Mouse (Mus musculus) hindbrain, embryonic 13.5 days (tissue): ENCODE measurements around the gene Tmem100. TPM values are rescaled to one million over a fixed set of nuclear protein-coding genes. Genes with fewer than 3 reads are reported as not detected.

Experiments
- ATAC-seq: fragments of 200-750 bp; cut with Nextera tagmentation; 2 replicates; pipeline ENCODE4 v1.8.0; 2017; ENCODE audit warnings: moderate TSS enrichment; ENCODE audit not compliant: low FRiP score
- H3K27ac ChIP-seq: fragments of 300-500 bp; sonication (generic); 2 replicates; pipeline ENCODE4 v1.5.1; 2015; ENCODE audit warnings: inconsistent platforms, mild to moderate bottlenecking, moderate library complexity
- H3K27me3 ChIP-seq: fragments of 300-500 bp; sonication (generic); 2 replicates; pipeline ENCODE4 v1.6.1; 2015; ENCODE audit warnings: mild to moderate bottlenecking, inconsistent platforms
- H3K36me3 ChIP-seq: fragments of 300-500 bp; sonication (generic); 2 replicates; pipeline ENCODE4 v1.6.1; 2015; ENCODE audit warnings: mild to moderate bottlenecking, inconsistent platforms
- H3K4me1 ChIP-seq: fragments of 300-500 bp; sonication (generic); replicated peaks from 2 replicates; pipeline ENCODE4 v1.6.1; 2015; ENCODE audit warnings: inconsistent platforms
- H3K4me2 ChIP-seq: fragments of 300-500 bp; sonication (generic); 2 replicates; pipeline ENCODE4 v1.6.1; 2015; ENCODE audit warnings: inconsistent platforms, mild to moderate bottlenecking, moderate library complexity
- H3K4me3 ChIP-seq: fragments of 300-500 bp; sonication (generic); 2 replicates; pipeline ENCODE4 v1.5.1; 2015; ENCODE audit warnings: mild to moderate bottlenecking, inconsistent platforms
- H3K9ac ChIP-seq: fragments of 300-500 bp; sonication (generic); 2 replicates; pipeline ENCODE4 v1.6.1; 2015; ENCODE audit warnings: mild to moderate bottlenecking, inconsistent platforms
- H3K9me3 ChIP-seq: fragments of 300-500 bp; sonication (generic); 2 replicates; pipeline ENCODE4 v1.6.1; 2016; ENCODE audit warnings: inconsistent platforms
- WGBS: fragments of 180-500 bp; shearing (Covaris S2); methylation state at CpG from one replicate; pipeline ENCODE4 v1.1.7; 2015; 5-methylcytosine and 5-hydroxymethylcytosine counted together
- polyA plus RNA-seq: library from polyadenylated mRNA; unstranded; fragments of >200 nt; fragmentation: Nextera tagmentation; extraction: Ambion mirVana; gene quantifications from 2 replicates; pipeline ENCODE4 v1.2.1, GENCODE M21; 2015

Gene Tmem100
- polyA plus RNA-seq, 1 experiment from 2014 or later, result 13.8 TPM

DNA sequence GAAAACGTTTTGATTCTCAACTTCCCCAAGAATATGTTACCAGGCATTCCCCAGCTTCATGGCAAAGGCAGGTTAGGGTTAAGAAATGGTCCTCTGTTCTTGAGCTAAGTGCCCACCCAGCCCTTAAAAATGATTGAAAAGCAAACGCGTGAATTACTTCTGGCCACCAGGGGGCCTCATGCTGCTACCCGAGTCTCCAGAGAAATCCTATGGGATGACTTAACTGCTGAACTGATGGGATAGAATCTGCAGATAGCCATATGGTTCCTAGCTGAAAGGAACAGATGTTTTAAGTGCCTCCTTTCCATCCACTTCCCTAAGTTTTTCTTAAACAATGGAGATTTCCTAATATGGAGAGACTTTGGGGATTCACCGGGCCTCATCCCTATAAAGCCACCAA is 7.9 kb downstream of the Tmem100 start:
- Histone ChIP-seq H3K36me3 (peaks cover 5% of the 10 kb centered on the region; the same call in 1 of the 2 replicates), H3K27ac (no peak overlapping the region), H3K4me3 (no peak overlapping the region), H3K4me1 (peaks cover 5% of the 10 kb centered on the region), H3K27me3 (no peaks in the 10 kb centered on the region), H3K4me2 (no peak overlapping the region), H3K9ac (no peak overlapping the region), H3K9me3 (0 out of 2 replicates have a peak, but pooled peaks cover 5% of the 10 kb centered on the region)
- 20% methylated on average over 5 of the region's 5 CpGs for WGBS
- ATAC-seq, result no peak

GRCm38 (mm10) chr11:90044459-90044858 is 14.3 kb downstream of the Tmem100 start:
- no peak for ATAC-seq
- Histone ChIP-seq H3K27ac (no peak overlapping the region), H3K9me3 (no peaks in the 10 kb centered on the region), H3K4me2 (no peak overlapping the region), H3K4me3 (no peak overlapping the region), H3K4me1 (no peaks in the 10 kb centered on the region), H3K27me3 (0 out of 2 replicates have a peak, but pooled peaks cover 4% of the 10 kb centered on the region), H3K36me3 (no peaks in the 10 kb centered on the region), H3K9ac (no peak overlapping the region)
- 92% methylated on average over 4 of the region's 4 CpGs for WGBS

DNA sequence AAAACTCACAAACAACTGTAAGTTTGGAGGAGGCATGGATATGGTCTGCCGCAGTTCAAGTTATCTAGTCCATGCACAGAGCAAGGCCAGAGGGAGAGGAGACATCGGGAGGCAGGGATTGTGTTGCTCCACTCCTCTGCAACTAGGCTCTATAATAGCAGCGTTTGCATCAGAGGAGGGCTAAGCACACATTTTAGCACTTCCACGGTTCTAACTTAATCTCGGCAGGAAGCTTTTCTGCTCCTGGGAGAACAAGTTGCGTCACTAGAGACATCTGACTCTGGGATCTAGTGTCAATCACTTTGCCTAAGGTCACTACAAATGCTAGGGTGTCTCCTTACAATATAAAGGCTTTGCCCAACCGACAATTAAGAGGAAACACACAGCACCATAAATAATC is 16.1 kb downstream of the Tmem100 start:
- Histone ChIP-seq H3K9ac (no peak overlapping the region), H3K27ac (no peak overlapping the region), H3K4me2 (no peak overlapping the region), H3K27me3 (0 out of 2 replicates have a peak, but pooled peaks cover 4% of the 10 kb centered on the region), H3K4me1 (no peaks in the 10 kb centered on the region), H3K4me3 (no peak overlapping the region), H3K36me3 (no peaks in the 10 kb centered on the region), H3K9me3 (no peaks in the 10 kb centered on the region)
- ATAC-seq, result no peak
- WGBS, result 45% methylated on average over 7 of the region's 7 CpGs

DNA sequence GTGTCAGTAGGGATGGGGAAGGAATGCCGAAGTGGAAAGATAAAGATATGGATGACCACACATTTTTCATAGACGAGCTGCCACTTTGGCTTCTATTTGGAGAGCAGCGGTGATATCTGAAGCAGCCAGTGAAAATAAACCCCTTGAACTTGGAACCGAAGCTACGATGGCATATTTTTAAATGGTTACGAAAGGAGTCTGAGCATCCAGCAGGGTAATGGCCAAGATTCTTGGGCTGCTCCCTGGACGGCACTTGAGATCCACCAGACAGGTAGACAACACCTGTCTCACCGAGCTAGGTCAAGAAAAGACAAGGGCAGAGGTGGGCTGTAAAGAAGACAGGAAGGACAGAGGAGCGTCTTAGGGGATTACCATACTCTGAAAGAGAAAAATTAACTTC is 17.1 kb downstream of the Tmem100 start:
- no peak overlapping the region for H3K9ac ChIP-seq
- 93% methylated on average over 9 of the region's 9 CpGs for WGBS
- no peaks in the 10 kb centered on the region for H3K9me3 ChIP-seq
- no peak overlapping the region for H3K27ac ChIP-seq
- no peaks in the 10 kb centered on the region for H3K36me3 ChIP-seq
- no peaks in the 10 kb centered on the region for H3K4me1 ChIP-seq
- no peak overlapping the region for H3K4me2 ChIP-seq
- H3K27me3 ChIP-seq, result 0 out of 2 replicates have a peak, but pooled peaks cover 4% of the 10 kb centered on the region
- no peak overlapping the region for H3K4me3 ChIP-seq
- ATAC-seq, result no peak

DNA sequence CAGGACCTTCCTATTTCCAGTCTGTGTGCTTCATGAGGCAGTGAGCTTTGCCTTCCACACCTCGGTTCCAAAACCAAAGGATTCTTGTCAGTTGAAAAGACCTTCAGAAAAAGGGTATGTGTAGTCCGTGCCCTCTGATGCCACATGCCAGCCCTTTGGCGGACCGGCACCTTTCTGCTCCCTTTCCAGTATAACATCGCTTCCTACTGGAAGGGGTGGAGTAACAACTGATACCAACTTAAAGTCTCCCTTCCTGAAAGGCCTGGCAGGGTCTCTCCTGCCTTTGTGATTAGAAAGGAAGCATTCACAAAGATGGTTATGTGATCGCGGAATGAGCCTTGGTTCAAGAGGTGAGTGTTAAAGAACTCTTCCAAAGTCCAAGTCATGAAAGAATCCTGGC is 19.9 kb downstream of the Tmem100 start:
- WGBS, result 91% methylated on average over 7 of the region's 7 CpGs

GRCm38 (mm10) chr11:90052785-90053184 is 22.6 kb downstream of the Tmem100 start:
- Histone ChIP-seq H3K4me1 (no peaks in the 10 kb centered on the region), H3K27me3 (no peaks in the 10 kb centered on the region), H3K27ac (no peak overlapping the region), H3K4me2 (no peak overlapping the region), H3K9ac (no peak overlapping the region), H3K9me3 (no peaks in the 10 kb centered on the region), H3K36me3 (no peaks in the 10 kb centered on the region), H3K4me3 (no peak overlapping the region)
- 87% methylated on average over 7 of the region's 7 CpGs for WGBS
- ATAC-seq, result no peak

More for the DNA sequence above, 19.9 kb downstream of the Tmem100 start:
- Histone ChIP-seq H3K27me3 (0 out of 2 replicates have a peak, but pooled peaks cover 4% of the 10 kb centered on the region), H3K27ac (no peak overlapping the region), H3K4me2 (no peak overlapping the region), H3K9ac (no peak overlapping the region), H3K9me3 (no peaks in the 10 kb centered on the region), H3K4me3 (no peak overlapping the region), H3K36me3 (no peaks in the 10 kb centered on the region), H3K4me1 (no peaks in the 10 kb centered on the region)
- ATAC-seq, result no peak

DNA sequence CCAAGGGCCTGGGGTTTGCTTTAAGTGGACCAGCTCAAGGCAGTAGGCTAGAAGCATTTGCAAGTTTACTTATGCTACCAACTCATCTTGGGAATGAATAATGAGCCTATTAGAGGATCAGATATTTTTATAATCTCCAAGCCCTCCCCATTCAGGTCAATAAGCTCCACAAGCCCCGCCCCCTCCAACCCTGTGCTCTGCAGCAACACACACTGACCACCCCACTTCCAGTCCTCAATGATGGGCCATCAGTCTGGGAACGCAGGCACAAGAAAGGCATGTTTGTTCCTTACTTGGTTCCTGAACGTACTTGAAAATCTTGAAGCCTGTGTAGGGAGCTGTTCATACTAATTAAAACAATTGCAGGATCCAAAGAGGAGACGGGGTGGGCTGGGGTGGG is 23.7 kb downstream of the Tmem100 start:
- no peaks in the 10 kb centered on the region for H3K27me3 ChIP-seq
- no peaks in the 10 kb centered on the region for H3K36me3 ChIP-seq
- no peak overlapping the region for H3K27ac ChIP-seq
- no peak overlapping the region for H3K4me3 ChIP-seq
- no peak overlapping the region for H3K9ac ChIP-seq
- H3K9me3 ChIP-seq, result no peaks in the 10 kb centered on the region
- no peak overlapping the region for H3K4me2 ChIP-seq
- H3K4me1 ChIP-seq, result no peaks in the 10 kb centered on the region
- WGBS, result 73% methylated on average over 4 of the region's 4 CpGs
- ATAC-seq, result no peak

DNA sequence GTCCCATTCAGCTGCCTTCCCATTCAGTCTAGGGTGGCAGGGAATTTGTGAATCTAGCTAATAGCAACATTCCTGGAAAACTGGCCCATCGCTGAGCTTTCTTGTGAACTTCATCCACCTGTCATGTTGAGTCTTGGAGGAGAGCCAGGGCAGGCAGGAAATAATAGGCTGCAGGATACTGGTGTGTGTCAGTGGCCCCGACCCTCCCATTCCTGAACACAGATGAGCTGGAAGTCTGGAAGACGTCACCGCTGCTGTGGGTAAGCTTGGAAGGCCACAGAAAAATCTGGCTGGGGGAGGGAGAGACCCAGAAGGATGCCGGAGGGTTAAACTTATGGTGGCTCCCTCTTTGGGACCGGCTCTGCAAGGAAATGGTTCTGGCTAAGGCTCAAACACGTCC is 24.3 kb downstream of the Tmem100 start:
- H3K36me3 ChIP-seq, result no peaks in the 10 kb centered on the region
- H3K4me2 ChIP-seq, result no peak overlapping the region
- ATAC-seq, result no peak
- 70% methylated on average over 7 of the region's 7 CpGs for WGBS
- no peak overlapping the region for H3K9ac ChIP-seq
- H3K4me1 ChIP-seq, result no peaks in the 10 kb centered on the region
- H3K27ac ChIP-seq, result no peak overlapping the region
- no peaks in the 10 kb centered on the region for H3K27me3 ChIP-seq
- H3K4me3 ChIP-seq, result no peak overlapping the region
- no peaks in the 10 kb centered on the region for H3K9me3 ChIP-seq

DNA sequence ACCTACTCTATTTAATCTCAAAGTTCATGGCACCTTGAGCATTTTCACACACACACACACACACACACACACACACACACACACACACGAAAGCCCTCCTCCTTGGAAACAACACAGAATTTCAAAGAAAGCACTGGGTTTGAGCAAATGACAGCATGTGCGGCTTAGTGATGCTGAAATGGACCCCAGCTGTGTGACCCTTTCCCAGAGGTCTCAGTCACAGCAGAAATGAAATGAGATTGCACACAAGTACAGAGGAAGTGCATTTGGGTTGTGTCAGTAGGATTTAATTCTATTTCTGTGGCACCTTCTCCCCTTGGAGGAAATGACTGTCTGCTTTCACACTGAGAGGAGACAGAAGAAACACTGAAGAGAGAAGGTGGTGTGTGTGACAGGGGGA is 26.9 kb downstream of the Tmem100 start:
- 60% methylated on average over 2 of the region's 2 CpGs for WGBS

DNA sequence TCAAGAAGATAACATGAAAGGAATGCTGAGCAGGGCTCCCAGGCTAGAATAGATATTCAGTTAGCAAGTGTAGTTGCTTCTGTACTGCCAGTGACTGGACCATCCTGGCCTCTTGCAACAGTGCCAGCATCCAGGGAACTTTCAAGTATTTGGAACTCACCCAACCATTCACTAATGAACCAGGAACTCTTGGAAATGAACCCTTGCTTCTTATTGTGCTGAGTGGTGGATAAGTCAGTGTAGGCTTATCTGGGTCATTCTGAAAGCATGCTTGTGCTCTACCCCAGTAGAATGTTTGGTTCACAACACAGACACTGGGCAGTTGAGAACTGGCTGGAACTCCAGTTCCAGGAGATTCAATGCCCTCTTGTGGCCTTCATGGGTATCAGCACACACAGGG is 29.1 kb downstream of the Tmem100 start:
- no peaks in the 10 kb centered on the region for H3K27me3 ChIP-seq
- no peak overlapping the region for H3K9ac ChIP-seq
- H3K4me1 ChIP-seq, result no peaks in the 10 kb centered on the region
- no peak overlapping the region for H3K4me3 ChIP-seq
- H3K36me3 ChIP-seq, result no peaks in the 10 kb centered on the region
- H3K9me3 ChIP-seq, result no peaks in the 10 kb centered on the region
- ATAC-seq, result no peak
- no peak overlapping the region for H3K27ac ChIP-seq
- H3K4me2 ChIP-seq, result no peak overlapping the region

More for the DNA sequence above, 26.9 kb downstream of the Tmem100 start:
- no peak overlapping the region for H3K9ac ChIP-seq
- H3K4me1 ChIP-seq, result no peaks in the 10 kb centered on the region
- H3K9me3 ChIP-seq, result no peaks in the 10 kb centered on the region
- H3K27me3 ChIP-seq, result no peaks in the 10 kb centered on the region
- H3K4me2 ChIP-seq, result no peak overlapping the region
- H3K27ac ChIP-seq, result no peak overlapping the region
- no peak overlapping the region for H3K4me3 ChIP-seq
- ATAC-seq, result no peak
- H3K36me3 ChIP-seq, result no peaks in the 10 kb centered on the region

- ATAC-seq, result no peak
- WGBS, result 82% methylated on average over 3 of the region's 3 CpGs
- peaks cover 10% of the 10 kb centered on the region; the same call in 1 of the 2 replicates for H3K4me1 ChIP-seq
Measured at GRCm38 (mm10) chr11:90062657-90063056, 32.5 kb downstream of the Tmem100 start.

GRCm38 (mm10) chr11:90066405-90067250 is 36.5 kb downstream of the Tmem100 start:
- Histone ChIP-seq H3K9me3 (no peaks in the 10 kb centered on the region), H3K36me3 (no peaks in the 10 kb centered on the region), H3K4me1 (peaks cover 10% of the 10 kb centered on the region; the same call in 1 of the 2 replicates), H3K9ac (no peak overlapping the region), H3K27ac (no peak overlapping the region), H3K27me3 (no peaks in the 10 kb centered on the region), H3K4me3 (no peak overlapping the region), H3K4me2 (no peak overlapping the region)
- WGBS, result 77% methylated on average over 23 of the region's 23 CpGs
- ATAC-seq, result no peak

More at GRCm38 (mm10) chr11:90062657-90063056, 32.5 kb downstream of the Tmem100 start:
- Histone ChIP-seq H3K9me3 (no peaks in the 10 kb centered on the region), H3K4me3 (no peak overlapping the region), H3K9ac (no peak overlapping the region), H3K36me3 (no peaks in the 10 kb centered on the region), H3K27me3 (no peaks in the 10 kb centered on the region), H3K4me2 (no peak overlapping the region), H3K27ac (no peak overlapping the region)

DNA sequence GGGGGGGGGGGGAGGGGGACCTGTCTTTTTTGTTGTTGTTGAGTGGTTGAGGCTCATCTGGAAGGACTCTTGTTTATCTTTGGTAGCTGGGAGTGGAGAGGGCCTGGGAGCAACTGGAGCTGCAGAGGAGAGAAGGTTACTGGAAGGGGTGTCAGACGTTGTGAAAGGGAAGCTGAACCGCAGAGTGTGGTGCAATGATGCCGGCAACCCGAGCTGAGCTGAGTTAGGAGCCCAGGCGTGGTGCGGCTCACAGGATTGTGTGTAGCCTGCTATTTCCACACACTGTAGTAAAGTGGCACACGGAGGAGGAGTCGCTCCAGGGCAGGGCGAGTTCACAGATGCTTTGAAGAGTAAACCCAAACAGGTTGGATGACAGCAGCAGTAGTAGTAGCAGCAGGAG is 41.6 kb downstream of the Tmem100 start:
- no peak for ATAC-seq
- Histone ChIP-seq H3K36me3 (no peaks in the 10 kb centered on the region), H3K27ac (no peak overlapping the region), H3K4me2 (no peak overlapping the region), H3K4me1 (peaks cover 4% of the 10 kb centered on the region; the same call in 1 of the 2 replicates), H3K4me3 (no peak overlapping the region), H3K27me3 (no peaks in the 10 kb centered on the region), H3K9ac (no peak overlapping the region), H3K9me3 (no peaks in the 10 kb centered on the region)
- WGBS, result 65% methylated on average over 9 of the region's 9 CpGs
